Mouse (Mus musculus): ENCODE measurements at regions not wholly inside any gene's neighbourhood (a gene's known extent, or its start where the extent isn't known, plus 50 kb on each side); places are given as distances from the start of the nearest gene placed in this dataset.
A peak's percentile ranks its signal among the peaks of the same experiment; 100 is the strongest.

DNA sequence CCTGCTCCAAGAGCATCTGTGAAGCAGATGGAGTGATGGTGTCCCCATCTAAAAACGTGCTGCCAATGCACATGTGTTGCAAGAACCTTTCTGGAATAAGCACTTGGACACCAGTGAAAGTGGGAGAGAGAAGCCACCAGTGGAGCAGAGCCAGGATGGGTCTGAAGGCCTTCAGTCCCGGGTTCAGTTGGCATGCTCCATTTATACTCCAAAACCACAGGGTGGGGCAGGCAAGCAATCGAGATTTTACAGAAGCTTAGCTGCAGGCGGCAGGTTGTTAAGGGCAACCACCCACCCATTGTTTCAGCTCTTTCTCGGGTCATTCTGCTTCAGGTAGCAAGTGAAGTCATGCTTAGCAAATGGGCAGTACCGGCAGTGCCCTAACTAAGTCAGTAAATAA lies 51.8 kb upstream of the Sv2b start:
- Histone ChIP-seq H3K4me1 (replicated peaks; ENCODE audit: control insufficient read depth in 2 of 2, insufficient read depth in 2 of 2, low read length in 1 of 2) (no peaks in the 10 kb centered on the region), H3K9me3 (ENCODE audit: control insufficient read depth, low read length) (no peaks in the 10 kb centered on the region), H3K27me3 (ENCODE audit: control insufficient read depth, insufficient read depth, low read length) (no peaks in the 10 kb centered on the region), H3K36me3 (replicated peaks; ENCODE audit: control insufficient read depth, insufficient read depth, low read depth) (no peaks in the 10 kb centered on the region), H3K4me3 (ENCODE audit: insufficient read depth in 1 of 2, low read depth in 2 of 2, low read length in 2 of 2) (no peak overlapping the region), H3K27ac (no peak overlapping the region), H3K9ac (replicated peaks) (no peak overlapping the region), H3K4me2 (ENCODE audit: low read depth) (no peak overlapping the region)
- ATAC-seq (ENCODE audit: insufficient read depth) (no peak), DNase-seq (ENCODE audit: low read depth in 3 of 3, low spot score in 3 of 3) (no peak)
- TF ChIP-seq EP300 (IDR thresholded peaks at IDR 0.05; ENCODE audit: low read depth) (no peak), CTCF (IDR thresholded peaks at IDR 0.05; ENCODE audit: low read depth) (no peak)
- 26% methylated on average over 6 of the region's 6 CpGs for WGBS (ENCODE audit: insufficient replicate concordance)

DNA sequence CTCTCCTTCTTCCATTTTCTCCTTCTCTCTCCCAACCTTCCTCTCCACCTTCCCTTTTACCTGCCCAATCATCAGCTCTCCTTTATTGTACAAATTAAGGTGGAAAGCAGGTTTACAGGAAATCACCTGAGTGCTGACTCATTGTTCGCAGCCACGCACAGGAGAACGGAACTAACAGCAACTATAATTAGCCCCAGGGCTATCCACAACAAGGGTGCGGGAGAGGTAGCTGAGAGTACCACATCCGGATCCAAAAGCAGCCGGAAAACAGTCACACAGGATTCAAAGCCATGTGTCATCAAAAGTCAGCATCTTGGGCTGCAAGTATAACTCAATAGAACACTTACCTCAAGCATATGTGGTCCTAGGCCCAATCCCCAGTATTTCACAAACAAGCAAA lies 53.5 kb upstream of the Sv2b start:
- no peak for TF ChIP-seq EP300 (IDR thresholded peaks at IDR 0.05; ENCODE audit: low read depth)
- no peak for TF ChIP-seq CTCF (IDR thresholded peaks at IDR 0.05; ENCODE audit: low read depth)
- H3K9me3 ChIP-seq (ENCODE audit: control insufficient read depth, low read length), result no peaks in the 10 kb centered on the region
- no peaks in the 10 kb centered on the region for H3K27me3 ChIP-seq (ENCODE audit: control insufficient read depth, insufficient read depth, low read length)
- no peaks in the 10 kb centered on the region for H3K4me1 ChIP-seq (replicated peaks; ENCODE audit: control insufficient read depth in 2 of 2, insufficient read depth in 2 of 2, low read length in 1 of 2)
- 37% methylated on average over 6 of the region's 6 CpGs for WGBS (ENCODE audit: insufficient replicate concordance)
- H3K36me3 ChIP-seq (replicated peaks; ENCODE audit: control insufficient read depth, insufficient read depth, low read depth), result no peaks in the 10 kb centered on the region
- no peak overlapping the region for H3K4me3 ChIP-seq (ENCODE audit: insufficient read depth in 1 of 2, low read depth in 2 of 2, low read length in 2 of 2)
- H3K27ac ChIP-seq, result no peak overlapping the region
- ATAC-seq (ENCODE audit: insufficient read depth), result no peak
- no peak overlapping the region for H3K4me2 ChIP-seq (ENCODE audit: low read depth)
- DNase-seq (ENCODE audit: low read depth in 3 of 3, low spot score in 3 of 3), result no peak
- H3K9ac ChIP-seq (replicated peaks), result no peak overlapping the region

DNA sequence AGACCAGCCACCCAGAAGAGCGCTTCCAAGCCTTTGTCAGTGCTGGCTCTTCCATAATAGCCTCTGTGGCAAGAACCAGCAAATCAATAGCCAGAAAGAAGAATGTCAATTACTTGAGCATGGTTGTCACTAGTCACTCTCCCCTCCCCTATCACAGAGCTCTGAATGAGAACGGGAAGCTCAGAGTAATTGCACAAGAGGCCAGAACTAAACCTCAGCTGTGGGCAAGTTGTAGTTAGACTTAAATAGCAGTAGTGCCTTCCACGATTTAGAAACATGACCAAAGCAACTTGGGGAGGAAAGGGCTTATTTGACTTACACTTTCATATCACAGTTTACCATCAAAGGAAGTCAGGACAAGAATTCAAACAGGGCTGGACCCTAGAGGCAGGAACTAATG lies 56.4 kb upstream of the Sv2b start:
- DNase-seq (ENCODE audit: low read depth in 3 of 3, low spot score in 3 of 3) (no peak), ATAC-seq (ENCODE audit: insufficient read depth) (no peak)
- TF ChIP-seq EP300 (IDR thresholded peaks at IDR 0.05; ENCODE audit: low read depth) (no peak), CTCF (IDR thresholded peaks at IDR 0.05; ENCODE audit: low read depth) (no peak)
- no peaks in the 10 kb centered on the region for H3K36me3 ChIP-seq (replicated peaks; ENCODE audit: control insufficient read depth, insufficient read depth, low read depth)
- H3K27ac ChIP-seq, result no peak overlapping the region
- no peaks in the 10 kb centered on the region for H3K27me3 ChIP-seq (ENCODE audit: control insufficient read depth, insufficient read depth, low read length)
- no peaks in the 10 kb centered on the region for H3K9me3 ChIP-seq (ENCODE audit: control insufficient read depth, low read length)
- 34% methylated on average over 3 of the region's 3 CpGs for WGBS (ENCODE audit: insufficient replicate concordance)
- no peak overlapping the region for H3K9ac ChIP-seq (replicated peaks)
- no peaks in the 10 kb centered on the region; a peak in 1 of 4 replicates for H3K4me1 ChIP-seq (replicated peaks; ENCODE audit: control insufficient read depth in 2 of 2, insufficient read depth in 2 of 2, low read length in 1 of 2)
- no peak overlapping the region for H3K4me2 ChIP-seq (ENCODE audit: low read depth)
- H3K4me3 ChIP-seq (ENCODE audit: insufficient read depth in 1 of 2, low read depth in 2 of 2, low read length in 2 of 2), result no peak overlapping the region

DNA sequence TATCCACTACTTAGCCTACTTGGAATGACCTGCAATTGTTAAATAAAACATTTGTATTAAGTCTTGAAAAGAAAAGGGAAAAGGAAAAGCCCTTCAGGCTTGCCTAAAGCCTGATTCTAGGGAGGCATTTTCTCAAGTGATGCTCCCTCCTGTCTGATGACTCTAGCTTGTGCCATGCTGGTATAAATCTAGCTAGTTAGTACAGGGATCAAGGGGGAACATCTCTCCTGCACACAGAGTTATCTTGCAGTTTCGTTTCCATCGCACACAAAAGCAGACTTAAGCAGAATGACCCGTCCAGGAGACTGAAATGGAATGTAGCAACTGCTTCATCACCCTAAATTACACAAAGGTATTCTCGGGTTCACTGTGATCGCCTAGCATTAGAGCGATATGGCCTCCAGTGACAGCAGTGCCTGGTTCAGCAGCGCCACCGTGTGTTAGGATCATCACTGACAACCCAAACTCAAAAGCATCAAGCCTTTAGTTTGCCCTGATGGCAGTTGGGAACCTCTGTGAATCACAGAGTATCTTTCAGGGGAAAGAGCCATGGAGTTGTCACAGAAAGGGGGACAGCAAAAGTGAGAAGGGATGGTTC lies 57.3 kb upstream of the Sv2b start:
- no peak for TF ChIP-seq EP300 (IDR thresholded peaks at IDR 0.05; ENCODE audit: low read depth)
- TF ChIP-seq CTCF (IDR thresholded peaks at IDR 0.05; ENCODE audit: low read depth), result peak; percentile 90
- 7% methylated on average over 8 of the region's 8 CpGs for WGBS (ENCODE audit: insufficient replicate concordance)
- Histone ChIP-seq H3K36me3 (replicated peaks; ENCODE audit: control insufficient read depth, insufficient read depth, low read depth) (no peaks in the 10 kb centered on the region), H3K9ac (replicated peaks) (no peak overlapping the region), H3K4me1 (replicated peaks; ENCODE audit: control insufficient read depth in 2 of 2, insufficient read depth in 2 of 2, low read length in 1 of 2) (no peaks in the 10 kb centered on the region; a peak in 1 of 4 replicates), H3K27me3 (ENCODE audit: control insufficient read depth, insufficient read depth, low read length) (no peaks in the 10 kb centered on the region), H3K27ac (no peak overlapping the region), H3K4me2 (ENCODE audit: low read depth) (no peak overlapping the region), H3K9me3 (ENCODE audit: control insufficient read depth, low read length) (no peaks in the 10 kb centered on the region), H3K4me3 (ENCODE audit: insufficient read depth in 1 of 2, low read depth in 2 of 2, low read length in 2 of 2) (no peak overlapping the region)
- no peak for ATAC-seq (ENCODE audit: insufficient read depth)
- no peak for DNase-seq (ENCODE audit: low read depth in 3 of 3, low spot score in 3 of 3)

DNA sequence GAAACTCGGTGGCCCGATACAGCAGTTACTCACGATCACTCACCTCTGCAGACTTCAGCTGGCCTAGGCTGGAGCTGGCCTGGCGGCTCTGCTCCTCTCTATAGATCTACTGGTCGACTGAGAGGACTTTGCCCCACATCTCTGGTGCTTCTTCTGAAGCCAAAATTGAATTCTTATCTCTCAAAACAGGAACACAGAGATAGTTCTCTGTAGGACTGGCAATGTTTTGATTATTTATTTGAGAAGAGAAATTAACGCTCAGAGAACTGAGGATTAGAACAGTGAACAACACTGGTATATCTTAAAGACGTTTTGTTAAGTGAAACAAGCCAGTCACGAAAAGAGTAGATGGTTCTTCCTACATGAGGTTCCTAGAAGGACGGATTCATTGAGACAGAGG lies 59.3 kb upstream of the Sv2b start:
- H3K27ac ChIP-seq, result no peak overlapping the region
- H3K36me3 ChIP-seq (replicated peaks; ENCODE audit: control insufficient read depth, insufficient read depth, low read depth), result no peaks in the 10 kb centered on the region
- DNase-seq (ENCODE audit: low read depth in 3 of 3, low spot score in 3 of 3) (no peak), ATAC-seq (ENCODE audit: insufficient read depth) (no peak)
- no peak overlapping the region for H3K4me2 ChIP-seq (ENCODE audit: low read depth)
- TF ChIP-seq CTCF (IDR thresholded peaks at IDR 0.05; ENCODE audit: low read depth) (no peak), EP300 (IDR thresholded peaks at IDR 0.05; ENCODE audit: low read depth) (no peak)
- H3K4me1 ChIP-seq (replicated peaks; ENCODE audit: control insufficient read depth in 2 of 2, insufficient read depth in 2 of 2, low read length in 1 of 2), result peaks cover 0 to 2% of the 10 kb centered on the region in 2 experiments; a peak in 1 of 4 replicates
- H3K9me3 ChIP-seq (ENCODE audit: control insufficient read depth, low read length), result no peaks in the 10 kb centered on the region
- H3K27me3 ChIP-seq (ENCODE audit: control insufficient read depth, insufficient read depth, low read length), result no peaks in the 10 kb centered on the region
- H3K9ac ChIP-seq (replicated peaks), result no peak overlapping the region
- WGBS (ENCODE audit: insufficient replicate concordance), result 49% methylated on average over 9 of the region's 9 CpGs
- H3K4me3 ChIP-seq (ENCODE audit: insufficient read depth in 1 of 2, low read depth in 2 of 2, low read length in 2 of 2), result no peak overlapping the region
